Mouse (Mus musculus) lung, adult 2 months (tissue): ENCODE results near the gene Rfk.

ENCODE experiments used
- CTCF ChIP-seq: fragments of 200-500 bp; IDR thresholded peaks from 2 replicates; pipeline ENCODE4 v1.5.1; 2011; ENCODE audit warnings: mild to moderate bottlenecking, low read length, control low read depth; ENCODE audit not compliant: insufficient read depth
- POLR2A ChIP-seq: fragments of 200-500 bp; IDR thresholded peaks from 2 replicates; pipeline ENCODE4 v1.6.1; 2011; ENCODE audit warnings: low read depth, mild to moderate bottlenecking, control low read depth, low read length, borderline replicate concordance; ENCODE audit errors: extremely low read depth

- TF ChIP-seq CTCF (no peak), POLR2A (no peak)
These were observed 3.0 kb downstream of the Rfk start for GRCm38 (mm10) chr19:17396802-17397201.
